Mouse (Mus musculus) layer of hippocampus, adult 2 months (tissue): ENCODE data around the gene Slc22a5. TPM values are rescaled to one million over a fixed set of nuclear protein-coding genes. Genes with fewer than 3 reads are reported as not detected.

ENCODE experiments used
- DNase-seq, 2 experiments: peaks; one replicate each; pipeline ENCODE4 v3.0.0; 2022; ENCODE audit warnings: low spot score in 2 of 2
- H3K27ac ChIP-seq: fragments of 200-600 bp; 2 replicates; pipeline ENCODE4 v1.8.1; 2022
- H3K4me3 ChIP-seq: fragments of 200-600 bp; 2 replicates; pipeline ENCODE4 v1.8.1; 2022; ENCODE audit warnings: mild to moderate bottlenecking
- CTCF ChIP-seq: fragments of 200-600 bp; conservative IDR thresholded peaks from 2 replicates; pipeline ENCODE4 v1.8.1; 2022; ENCODE audit warnings: antibody characterized with exemption, mild to moderate bottlenecking, moderate library complexity
- total RNA-seq, 2 experiments: library from RNA; stranded (reverse); gene quantifications; 2 replicates each; pipeline ENCODE4 v1.2.3; 2021

Slc22a5 gene
- total RNA-seq, 2 experiments from 2014 or later: 10.7 to 12.4 TPM

DNA sequence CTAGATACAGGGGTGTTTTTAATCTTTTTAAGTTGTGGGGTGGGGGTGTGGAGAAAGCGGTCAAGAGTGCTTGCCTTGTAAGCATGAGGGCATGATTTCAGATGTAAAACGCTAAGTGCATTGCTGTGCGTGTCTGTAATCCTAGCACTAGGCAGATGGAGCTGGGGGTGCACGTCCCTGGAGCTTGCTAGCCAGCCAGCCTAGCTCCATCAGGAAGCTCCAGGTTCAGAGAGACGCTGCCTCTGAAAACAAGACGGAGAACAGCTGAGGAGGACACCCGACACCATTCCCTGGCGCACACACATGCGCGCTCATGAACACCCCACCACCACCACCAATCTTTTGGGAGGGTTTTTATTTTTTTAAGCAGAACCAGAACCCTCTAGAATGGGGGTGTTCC, 48.4 kb downstream of the Slc22a5 start:
- no peak for TF ChIP-seq CTCF
- DNase-seq: peak in 1 of 2 experiments; percentile 31
- peak overlapping the region; percentile 77 for H3K27ac ChIP-seq
- no peak overlapping the region for H3K4me3 ChIP-seq

DNA sequence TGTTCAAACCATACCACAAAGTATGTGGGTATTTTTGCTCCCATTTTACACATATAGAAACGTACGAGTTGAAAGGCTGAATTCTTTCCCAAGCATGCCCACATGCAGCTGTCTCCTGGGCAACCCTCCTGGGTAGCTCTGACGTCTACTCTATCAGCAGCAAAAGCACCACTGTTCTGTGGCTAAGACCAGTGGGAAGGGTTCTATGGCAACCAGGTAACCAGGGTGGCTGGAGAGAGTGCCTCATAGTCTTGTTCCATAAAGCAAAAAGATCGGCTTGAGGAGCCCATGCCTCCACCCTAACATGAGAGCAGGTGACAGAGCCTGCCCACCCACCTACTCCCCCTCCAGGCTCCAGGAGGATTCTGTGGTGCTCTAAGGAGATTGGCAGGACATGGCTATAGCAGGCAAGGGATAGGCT, 49.3 kb downstream of the Slc22a5 start:
- TF ChIP-seq CTCF: no peak
- peak in 1 of 2 experiments; percentile 44 for DNase-seq
- Histone ChIP-seq H3K4me3 (no peak overlapping the region), H3K27ac (peak overlapping the region; percentile 77)

DNA sequence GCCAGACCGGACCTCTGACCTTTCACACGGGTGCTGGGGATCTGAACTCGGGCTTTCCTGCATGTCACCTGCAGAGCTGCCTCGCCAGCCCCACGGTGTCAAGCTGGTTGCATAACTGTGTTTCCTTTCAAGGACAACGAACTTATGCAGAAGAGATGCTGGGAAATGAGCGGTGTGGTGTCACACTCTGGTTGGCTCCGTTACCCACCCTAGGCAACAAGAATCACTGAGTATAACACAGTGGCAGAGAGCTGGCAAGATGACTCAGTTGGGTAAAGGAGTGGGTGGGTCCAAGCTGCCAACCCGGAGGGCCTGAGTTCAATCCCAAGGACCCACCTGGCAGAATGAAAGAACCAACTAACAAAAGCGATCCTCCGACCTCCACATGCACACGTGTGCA, 49.9 kb downstream of the Slc22a5 start:
- Histone ChIP-seq H3K4me3 (no peak overlapping the region), H3K27ac (peak overlapping the region; percentile 77; the same call in 1 of the 2 replicates)
- no peak for TF ChIP-seq CTCF
- no peak for DNase-seq

DNA sequence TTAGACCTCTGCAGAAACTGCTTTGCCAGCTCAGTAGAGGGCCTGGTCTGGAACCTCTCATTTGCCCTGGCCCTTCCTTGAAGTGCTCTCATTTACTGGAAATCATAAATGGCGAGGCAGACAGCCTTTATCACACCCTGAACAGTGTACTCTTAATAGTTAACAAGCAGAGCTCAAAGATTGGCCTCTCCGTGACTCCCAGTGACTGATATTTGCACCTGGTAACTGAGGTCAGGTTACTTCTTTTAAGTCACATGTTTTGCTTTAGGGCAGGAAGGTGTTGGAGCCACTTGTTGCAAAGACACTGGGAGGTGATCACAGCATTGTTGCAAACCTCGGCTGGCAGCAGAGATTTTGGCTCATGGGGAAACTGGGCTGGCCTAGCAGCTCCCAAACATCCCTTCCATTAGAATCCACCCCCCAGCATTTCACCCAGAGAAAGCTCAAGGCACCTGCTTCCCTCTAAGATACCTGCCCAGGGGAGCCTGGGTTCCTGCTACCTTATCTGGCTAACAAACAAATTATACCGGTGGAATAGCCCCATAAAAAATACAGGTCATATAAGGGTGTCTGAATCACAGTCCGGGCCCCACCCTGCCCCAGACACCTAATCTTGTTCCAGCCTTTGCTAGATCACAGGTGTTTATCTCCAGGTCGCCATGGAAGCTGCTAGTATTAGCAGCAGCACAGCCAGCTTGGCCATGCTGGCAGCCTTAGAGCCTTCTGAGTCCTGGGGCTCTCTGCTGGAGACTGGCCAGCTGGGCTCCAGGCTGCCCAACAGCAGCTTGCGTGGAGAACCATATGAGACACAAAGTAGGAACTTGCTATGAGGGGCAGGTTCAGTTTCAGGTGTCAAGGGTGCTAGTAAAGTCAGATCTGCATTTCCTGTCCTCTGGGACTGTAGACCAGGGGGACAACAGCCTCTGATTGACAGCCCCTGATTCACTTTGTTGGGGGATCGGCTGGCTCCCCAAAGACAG, 51.5 kb downstream of the Slc22a5 start:
- no peak overlapping the region for H3K4me3 ChIP-seq
- no peak for TF ChIP-seq CTCF
- H3K27ac ChIP-seq: no peak overlapping the region
- DNase-seq: no peak

DNA sequence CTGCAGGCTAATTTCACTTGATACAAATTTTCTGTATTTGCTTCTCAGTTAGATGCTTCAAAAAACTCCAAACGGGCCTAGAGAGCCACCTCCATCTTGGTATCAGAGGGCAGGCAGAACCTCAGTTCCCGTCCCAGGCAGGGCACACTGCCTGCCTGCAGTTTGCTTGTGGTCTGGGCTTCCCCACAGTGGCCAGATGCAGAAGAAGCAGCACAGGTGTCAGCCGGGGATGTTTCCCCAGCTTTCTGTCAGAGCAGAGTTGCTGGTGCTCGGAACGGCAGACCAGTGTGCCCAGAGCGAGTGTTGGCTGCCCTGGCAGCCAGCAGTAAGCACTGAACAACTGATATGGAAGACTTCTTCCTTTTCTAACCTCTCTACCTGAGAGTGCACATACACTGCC, 52.3 kb downstream of the Slc22a5 start:
- Histone ChIP-seq H3K27ac (no peak overlapping the region), H3K4me3 (no peak overlapping the region)
- DNase-seq: no peak
- TF ChIP-seq CTCF: no peak

DNA sequence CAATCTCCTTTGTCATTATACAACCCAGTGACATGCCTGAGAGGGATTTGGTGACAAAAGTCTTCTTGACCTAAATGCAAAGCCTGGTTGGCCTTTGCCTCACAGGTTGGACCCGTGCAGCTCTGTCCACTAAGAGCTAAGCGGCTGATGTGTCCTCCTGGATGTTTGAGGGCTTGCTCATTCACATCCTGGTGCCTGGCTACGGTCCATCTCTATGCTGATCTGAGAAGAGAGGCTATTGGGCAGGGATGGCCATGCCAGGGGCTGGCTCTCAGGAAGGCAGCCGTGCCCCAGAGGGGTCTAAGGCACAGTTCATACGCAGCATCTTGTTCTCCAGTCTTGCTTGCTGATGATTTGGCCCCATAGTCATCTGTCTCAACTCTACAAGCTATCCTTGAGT, 53.7 kb downstream of the Slc22a5 start:
- no peak for DNase-seq
- TF ChIP-seq CTCF: no peak
- no peak overlapping the region for H3K4me3 ChIP-seq
- H3K27ac ChIP-seq: no peak overlapping the region

DNA sequence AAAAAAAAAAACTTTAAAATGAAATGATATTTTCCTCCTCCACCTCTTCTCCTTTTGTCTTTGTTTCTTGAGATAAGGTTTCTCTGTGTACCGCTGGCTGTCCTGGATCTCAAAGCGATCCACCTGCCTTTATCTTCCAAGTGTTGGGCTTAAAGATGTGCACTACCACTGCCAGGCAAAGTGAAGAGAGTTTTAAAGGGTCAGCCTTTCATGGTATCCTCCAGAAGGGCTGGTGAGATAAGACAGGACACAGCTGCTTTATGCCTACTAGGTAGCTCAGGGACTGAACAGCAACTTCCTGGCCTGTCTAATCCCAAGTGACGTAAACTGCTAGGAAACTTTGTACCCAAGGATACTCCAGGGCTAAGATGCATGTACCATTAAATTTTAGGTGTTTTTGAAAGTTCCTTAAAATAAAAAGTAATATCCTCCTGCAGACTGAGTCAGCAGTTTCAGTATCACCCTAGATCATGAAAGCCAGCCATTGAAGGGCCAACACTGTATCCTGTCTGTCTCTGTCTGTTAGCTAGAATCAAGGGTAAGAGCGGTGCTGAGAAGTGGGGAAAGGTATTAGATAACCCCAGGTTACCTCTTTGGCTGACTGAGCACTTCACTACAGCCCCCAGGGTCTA, 56.0 kb downstream of the Slc22a5 start:
- no peak for DNase-seq
- no peak for TF ChIP-seq CTCF
- Histone ChIP-seq H3K4me3 (no peak overlapping the region), H3K27ac (no peak overlapping the region)

DNA sequence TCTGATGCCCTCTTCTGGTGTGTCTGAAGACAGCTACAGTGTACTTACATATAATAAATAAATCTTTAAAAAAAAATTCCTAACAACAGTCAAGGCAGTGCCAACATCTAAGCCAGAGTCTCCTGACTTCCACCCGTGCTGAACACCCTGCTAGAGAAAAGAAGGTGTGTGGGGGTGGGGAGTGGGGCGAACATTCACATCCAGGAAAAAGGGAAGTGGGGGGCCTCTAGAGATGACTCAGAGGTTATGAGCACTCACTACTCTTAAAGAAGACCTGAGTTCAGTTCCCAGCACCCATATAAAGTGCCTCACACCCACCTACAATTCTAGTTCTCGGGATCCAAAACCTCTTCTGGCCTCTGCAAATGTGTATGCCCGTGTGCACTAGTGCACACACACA, 66.1 kb downstream of the Slc22a5 start:
- no peak overlapping the region for H3K27ac ChIP-seq
- no peak overlapping the region for H3K4me3 ChIP-seq
- DNase-seq: no peak
- no peak for TF ChIP-seq CTCF

DNA sequence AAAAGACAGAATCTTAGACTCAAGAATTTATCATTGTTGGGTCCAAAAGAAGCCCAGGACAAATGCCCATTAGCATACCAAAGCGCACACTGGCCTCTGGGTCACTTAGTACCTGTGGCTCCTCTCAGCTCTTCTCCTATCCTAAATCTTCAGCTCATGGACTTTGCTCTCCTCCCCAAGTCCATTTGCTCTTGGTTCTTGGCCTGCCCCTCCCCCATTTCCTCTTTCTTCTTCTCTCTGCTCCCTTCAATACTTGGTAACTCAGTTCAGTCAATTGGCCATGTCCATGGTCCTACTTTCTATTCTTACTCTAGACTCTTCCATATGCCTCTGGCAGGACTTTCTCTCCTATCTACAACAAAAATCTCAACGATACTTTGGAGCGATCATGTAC, 69.5 kb downstream of the Slc22a5 start:
- H3K27ac ChIP-seq: no peak overlapping the region
- TF ChIP-seq CTCF: no peak
- no peak for DNase-seq
- H3K4me3 ChIP-seq: no peak overlapping the region

DNA sequence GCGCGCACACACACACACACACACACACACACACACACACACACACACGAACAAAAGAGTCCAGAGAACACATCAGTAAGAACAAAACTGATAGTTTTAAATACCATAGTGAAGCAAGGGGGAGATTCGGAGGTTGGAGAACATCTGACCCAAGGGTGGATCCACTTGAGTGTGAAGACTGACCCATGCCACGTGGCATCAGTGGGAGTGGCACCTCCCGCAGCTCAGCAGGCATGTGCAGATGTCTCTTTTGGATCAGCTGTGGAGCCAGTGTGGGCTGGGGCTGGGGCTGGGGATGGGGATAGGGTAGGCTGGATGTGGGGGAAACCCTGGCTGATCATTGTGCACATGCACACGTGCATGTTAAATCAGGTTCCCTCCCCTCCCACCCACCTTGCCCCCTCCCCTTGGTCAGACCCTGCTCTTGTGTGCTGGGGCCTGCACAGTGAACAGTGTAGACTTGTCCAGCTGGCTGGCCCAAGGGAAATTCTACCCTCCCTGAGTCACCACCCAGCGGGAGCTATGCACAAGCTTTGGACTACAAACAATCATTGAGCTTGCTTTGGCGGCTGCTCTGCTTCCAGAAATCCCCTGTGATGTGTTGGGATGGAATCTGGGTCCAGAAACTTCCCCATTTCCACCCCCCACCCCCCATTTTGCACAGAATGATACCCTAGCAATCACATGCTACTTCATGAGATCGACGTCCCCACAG, 70.1 kb downstream of the Slc22a5 start:
- H3K27ac ChIP-seq: no peak overlapping the region
- DNase-seq: no peak
- no peak for TF ChIP-seq CTCF
- H3K4me3 ChIP-seq: no peak overlapping the region

DNA sequence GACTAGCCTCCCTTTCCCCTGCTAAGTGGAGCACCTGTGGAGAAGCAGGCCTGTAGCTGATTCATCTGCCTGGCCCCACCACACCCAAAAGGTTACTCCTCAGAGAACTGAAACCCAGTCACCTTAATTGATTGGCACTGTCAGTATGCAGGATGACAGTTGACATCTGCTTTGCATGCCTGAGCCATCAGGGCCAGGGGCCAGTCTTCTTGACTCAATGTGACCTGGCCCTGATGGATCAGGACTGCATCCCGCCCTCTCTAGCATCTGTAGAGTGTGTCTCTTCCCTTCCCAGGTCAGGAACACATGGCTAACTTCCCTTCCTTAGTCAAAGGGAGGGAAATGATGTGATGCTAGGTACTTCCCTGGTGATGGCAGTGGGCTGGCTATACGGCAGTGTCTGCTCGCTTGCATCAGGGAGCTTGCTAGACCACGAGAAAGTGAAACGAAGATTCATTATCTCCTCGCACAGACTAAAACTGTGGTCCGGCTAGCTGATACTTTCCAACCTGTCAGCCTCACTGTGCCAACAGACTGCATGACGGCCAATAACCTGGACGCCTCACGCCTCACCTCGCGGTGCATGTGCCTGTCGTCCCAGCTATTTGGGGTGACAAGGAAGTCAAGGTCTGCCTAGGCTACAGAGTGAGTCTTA, 70.8 kb downstream of the Slc22a5 start:
- H3K27ac ChIP-seq: no peak overlapping the region
- no peak overlapping the region for H3K4me3 ChIP-seq
- DNase-seq: no peak
- no peak for TF ChIP-seq CTCF

DNA sequence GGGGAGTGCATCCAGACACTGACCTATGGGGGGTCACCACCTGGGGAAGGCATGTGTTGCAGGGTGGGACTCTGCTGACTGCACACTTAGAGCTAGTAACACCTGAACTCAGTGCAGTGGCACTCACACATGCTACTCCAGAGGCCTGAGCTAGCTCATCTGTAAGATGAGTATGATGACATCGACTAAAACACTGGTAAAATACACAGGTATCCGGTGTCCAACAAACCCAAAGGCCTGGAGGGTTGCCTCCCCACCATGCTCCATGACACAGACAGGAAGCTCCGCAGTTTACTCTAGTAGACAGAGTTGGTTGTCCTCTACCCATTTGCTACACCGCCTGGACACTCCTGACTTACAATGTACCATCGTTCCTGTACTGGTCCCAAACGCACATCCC, 71.9 kb downstream of the Slc22a5 start:
- Histone ChIP-seq H3K4me3 (no peak overlapping the region), H3K27ac (no peak overlapping the region)
- no peak for TF ChIP-seq CTCF
- DNase-seq: no peak

DNA sequence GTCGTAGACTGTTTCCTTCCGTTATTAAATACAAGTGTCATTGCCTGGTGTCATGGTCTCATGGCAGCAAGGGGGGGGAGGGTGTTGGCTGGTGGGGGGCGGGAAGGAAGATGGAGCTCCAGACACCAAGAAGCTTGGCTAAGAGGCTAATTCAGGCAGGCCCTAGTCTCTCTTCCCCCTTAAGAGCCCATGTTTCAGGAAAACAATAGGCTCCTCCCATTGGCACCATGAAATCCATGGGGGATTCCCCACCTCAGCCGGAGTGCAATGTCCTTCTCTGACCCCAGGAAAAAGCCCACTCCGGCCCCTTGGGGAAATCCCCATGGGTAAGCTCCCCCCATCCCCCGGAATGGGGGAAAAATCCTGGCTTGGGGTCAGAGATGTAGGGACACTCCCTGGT, 72.7 kb downstream of the Slc22a5 start:
- Histone ChIP-seq H3K27ac (no peak overlapping the region), H3K4me3 (no peak overlapping the region)
- no peak for TF ChIP-seq CTCF
- no peak for DNase-seq
